Mouse (Mus musculus) neural tube, embryonic 12.5 days (tissue): ENCODE measurements at regions not wholly inside any gene's neighbourhood (a gene's known extent, or its start where the extent isn't known, plus 50 kb on each side); places are given as distances from the start of the nearest gene placed in this dataset.

Experiments
- ATAC-seq: fragments of 200-750 bp; cut with Nextera tagmentation; 2 replicates; pipeline ENCODE4 v1.8.0; 2017; ENCODE audit warnings: low read depth, mild to moderate bottlenecking, moderate TSS enrichment, moderate library complexity; ENCODE audit not compliant: low FRiP score
- H3K27ac ChIP-seq: fragments of 300-500 bp; sonication (generic); 2 replicates; pipeline ENCODE4 v1.5.1; 2016
- H3K27me3 ChIP-seq: fragments of 300-500 bp; sonication (generic); replicated peaks from 2 replicates; pipeline ENCODE4 v1.6.1; 2016; ENCODE audit warnings: mild to moderate bottlenecking
- H3K36me3 ChIP-seq: fragments of 300-500 bp; sonication (generic); 2 replicates; pipeline ENCODE4 v1.6.1; 2016; ENCODE audit warnings: mild to moderate bottlenecking
- H3K4me1 ChIP-seq: fragments of 300-500 bp; sonication (generic); 2 replicates; pipeline ENCODE4 v1.6.1; 2016
- H3K4me2 ChIP-seq: fragments of 300-500 bp; sonication (generic); replicated peaks from 2 replicates; pipeline ENCODE4 v1.6.1; 2016; ENCODE audit warnings: mild to moderate bottlenecking
- H3K4me3 ChIP-seq: fragments of 300-500 bp; sonication (generic); 2 replicates; pipeline ENCODE4 v1.5.1; 2016
- H3K9ac ChIP-seq: fragments of 300-500 bp; sonication (generic); 2 replicates; pipeline ENCODE4 v1.6.1; 2016; ENCODE audit warnings: mild to moderate bottlenecking
- H3K9me3 ChIP-seq: fragments of 300-500 bp; sonication (generic); 2 replicates; pipeline ENCODE4 v1.6.1; 2016; ENCODE audit warnings: mild to moderate bottlenecking
- WGBS: fragments of 180-500 bp; shearing (Covaris S2); methylation state at CpG from one replicate; pipeline ENCODE4 v1.1.7; 2016; 5-methylcytosine and 5-hydroxymethylcytosine counted together

GRCm38 (mm10) chr15:62173633-62174543 is 1251.1 kb upstream of the A1bg start:
- H3K27ac ChIP-seq: no peak overlapping the region
- no peak overlapping the region for H3K9ac ChIP-seq
- H3K4me3 ChIP-seq: no peak overlapping the region
- no peaks in the 10 kb centered on the region for H3K9me3 ChIP-seq
- ATAC-seq: no peak
- 92% methylated on average over 10 of the region's 10 CpGs for WGBS
- no peak overlapping the region for H3K4me2 ChIP-seq
- H3K4me1 ChIP-seq: no peaks in the 10 kb centered on the region
- no peaks in the 10 kb centered on the region for H3K27me3 ChIP-seq
- H3K36me3 ChIP-seq: no peaks in the 10 kb centered on the region

GRCm38 (mm10) chr15:62171632-62172031 is 1248.8 kb upstream of the A1bg start:
- 77% methylated on average over 7 of the region's 7 CpGs for WGBS
- H3K4me1 ChIP-seq: no peaks in the 10 kb centered on the region

DNA sequence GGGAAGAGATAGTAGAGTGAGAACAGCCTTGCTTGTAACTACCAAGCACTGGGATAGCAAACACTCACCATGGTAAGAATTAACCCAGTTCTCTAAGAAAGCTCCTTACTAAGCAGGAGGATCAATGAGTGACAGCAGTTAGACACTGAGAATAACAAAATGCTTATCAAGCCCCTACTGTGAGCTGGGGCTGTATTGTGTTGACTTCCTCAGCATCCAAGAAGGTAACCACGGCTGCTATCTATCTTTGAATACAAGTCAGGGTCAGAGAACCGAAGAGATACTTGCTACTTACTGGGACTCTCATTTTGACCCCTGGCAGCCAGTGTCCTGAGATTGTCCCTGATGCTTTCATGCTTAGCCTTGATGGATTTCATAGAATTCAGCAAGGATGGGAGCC is 1248.4 kb upstream of the A1bg start:
- H3K4me2 ChIP-seq: no peak overlapping the region
- 61% methylated on average over 2 of the region's 2 CpGs for WGBS
- no peaks in the 10 kb centered on the region for H3K9me3 ChIP-seq
- no peak overlapping the region for H3K4me3 ChIP-seq
- no peak overlapping the region for H3K9ac ChIP-seq
- H3K27me3 ChIP-seq: no peaks in the 10 kb centered on the region
- no peak overlapping the region for H3K27ac ChIP-seq
- no peaks in the 10 kb centered on the region for H3K4me1 ChIP-seq
- no peaks in the 10 kb centered on the region for H3K36me3 ChIP-seq
- no peak for ATAC-seq

More at GRCm38 (mm10) chr15:62171632-62172031, 1248.8 kb upstream of the A1bg start:
- H3K27me3 ChIP-seq: no peaks in the 10 kb centered on the region
- H3K9me3 ChIP-seq: no peaks in the 10 kb centered on the region
- ATAC-seq: no peak
- no peak overlapping the region for H3K4me3 ChIP-seq
- no peaks in the 10 kb centered on the region for H3K36me3 ChIP-seq
- H3K9ac ChIP-seq: no peak overlapping the region
- H3K27ac ChIP-seq: no peak overlapping the region
- no peak overlapping the region for H3K4me2 ChIP-seq

- H3K27ac ChIP-seq: no peak overlapping the region
- no peak overlapping the region for H3K4me3 ChIP-seq
- H3K27me3 ChIP-seq: no peaks in the 10 kb centered on the region
- no peak for ATAC-seq
- H3K36me3 ChIP-seq: no peaks in the 10 kb centered on the region
- H3K4me2 ChIP-seq: no peak overlapping the region
- no peaks in the 10 kb centered on the region for H3K4me1 ChIP-seq
- 96% methylated on average over 4 of the region's 4 CpGs for WGBS
- H3K9me3 ChIP-seq: no peaks in the 10 kb centered on the region
- no peak overlapping the region for H3K9ac ChIP-seq
These were observed 1247.5 kb upstream of the A1bg start for GRCm38 (mm10) chr15:62170337-62170736.

DNA sequence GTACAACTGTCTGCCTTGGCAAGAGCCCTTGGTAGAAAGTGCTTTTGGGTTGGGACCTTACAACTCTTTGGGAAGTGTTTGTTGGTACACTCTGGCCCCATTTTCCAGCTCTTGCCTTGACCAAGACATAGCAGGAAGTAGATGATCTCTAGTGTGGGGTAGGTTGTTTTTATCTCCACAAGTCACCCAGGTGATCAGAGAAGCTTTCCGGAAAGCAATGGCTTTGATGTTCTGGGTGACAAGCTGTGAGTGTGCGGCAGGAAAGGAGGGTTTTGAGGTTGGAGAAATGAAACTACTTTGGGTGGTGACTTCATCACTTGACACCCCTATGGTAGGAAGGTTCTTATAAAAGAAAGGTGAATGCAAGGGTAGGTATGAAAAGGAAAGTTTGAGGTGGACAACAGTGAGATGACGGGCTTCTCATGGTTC is 1246.8 kb upstream of the A1bg start:
- Histone ChIP-seq H3K4me1 (no peaks in the 10 kb centered on the region), H3K4me3 (no peak overlapping the region), H3K36me3 (no peaks in the 10 kb centered on the region), H3K27ac (no peak overlapping the region), H3K27me3 (no peaks in the 10 kb centered on the region), H3K9ac (no peak overlapping the region), H3K4me2 (no peak overlapping the region), H3K9me3 (no peaks in the 10 kb centered on the region)
- 95% methylated on average over 3 of the region's 3 CpGs for WGBS
- ATAC-seq: no peak

- H3K4me2 ChIP-seq: no peak overlapping the region
- WGBS: 93% methylated on average over 8 of the region's 8 CpGs
- no peaks in the 10 kb centered on the region for H3K4me1 ChIP-seq
- H3K27ac ChIP-seq: no peak overlapping the region
- H3K9ac ChIP-seq: no peak overlapping the region
- no peak for ATAC-seq
- no peak overlapping the region for H3K4me3 ChIP-seq
- H3K36me3 ChIP-seq: no peaks in the 10 kb centered on the region
- no peaks in the 10 kb centered on the region for H3K9me3 ChIP-seq
- H3K27me3 ChIP-seq: no peaks in the 10 kb centered on the region
These were observed 1246.3 kb upstream of the A1bg start for GRCm38 (mm10) chr15:62168958-62169590.

DNA sequence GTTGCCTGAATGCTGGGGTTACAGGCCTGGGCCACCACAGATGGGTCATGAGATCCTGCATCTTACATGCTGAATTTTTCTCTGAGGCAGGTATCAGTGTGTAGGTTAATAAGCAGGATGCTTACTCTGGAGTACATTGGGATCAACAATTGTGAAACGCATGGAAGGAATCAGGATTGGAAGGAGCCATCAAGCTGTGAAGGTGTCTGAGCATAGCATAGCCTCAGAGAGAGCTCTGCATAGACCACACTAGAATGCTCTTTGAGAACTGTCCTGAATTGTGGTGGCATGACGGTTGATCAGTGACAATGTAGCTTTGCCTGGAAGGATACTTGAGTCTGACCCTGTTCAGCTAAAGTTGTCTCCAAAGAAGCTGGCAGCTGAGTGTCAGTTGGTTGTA is 1245.7 kb upstream of the A1bg start:
- no peaks in the 10 kb centered on the region for H3K27me3 ChIP-seq
- no peaks in the 10 kb centered on the region for H3K4me1 ChIP-seq
- ATAC-seq: no peak
- H3K27ac ChIP-seq: no peak overlapping the region
- H3K4me2 ChIP-seq: no peak overlapping the region
- no peak overlapping the region for H3K9ac ChIP-seq
- H3K4me3 ChIP-seq: no peak overlapping the region
- H3K36me3 ChIP-seq: no peaks in the 10 kb centered on the region
- H3K9me3 ChIP-seq: no peaks in the 10 kb centered on the region
- WGBS: 96% methylated on average over 2 of the region's 2 CpGs

DNA sequence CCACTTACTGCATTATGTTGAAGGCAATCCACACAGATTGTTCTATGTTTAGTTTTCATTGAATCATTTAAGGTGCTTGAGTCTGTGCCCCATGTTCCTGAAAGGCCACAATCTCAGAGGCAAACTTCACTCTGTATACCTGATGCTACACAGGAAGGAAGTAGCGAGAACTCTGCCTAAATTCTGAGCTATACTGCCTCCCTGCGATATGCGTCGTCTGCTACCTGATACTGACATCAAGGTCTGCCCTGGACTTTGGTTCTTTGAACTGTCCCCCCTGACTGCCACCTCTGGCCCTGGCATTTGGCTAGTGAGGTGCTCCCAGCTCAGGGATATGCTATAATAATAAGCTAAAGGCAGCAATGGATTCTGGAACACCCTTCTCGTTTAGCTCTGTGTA is 1244.0 kb upstream of the A1bg start:
- Histone ChIP-seq H3K9ac (no peak overlapping the region), H3K4me2 (no peak overlapping the region), H3K9me3 (no peaks in the 10 kb centered on the region), H3K36me3 (no peaks in the 10 kb centered on the region), H3K4me1 (no peaks in the 10 kb centered on the region), H3K4me3 (no peak overlapping the region), H3K27ac (no peak overlapping the region), H3K27me3 (no peaks in the 10 kb centered on the region)
- 96% methylated on average over 5 of the region's 5 CpGs for WGBS
- ATAC-seq: no peak

GRCm38 (mm10) chr15:62165826-62166500 is 1243.2 kb upstream of the A1bg start:
- Histone ChIP-seq H3K9me3 (no peaks in the 10 kb centered on the region), H3K4me2 (no peak overlapping the region), H3K36me3 (no peaks in the 10 kb centered on the region), H3K27me3 (no peaks in the 10 kb centered on the region), H3K4me3 (no peak overlapping the region), H3K4me1 (no peaks in the 10 kb centered on the region), H3K27ac (no peak overlapping the region), H3K9ac (no peak overlapping the region)
- 94% methylated on average over 10 of the region's 10 CpGs for WGBS
- ATAC-seq: no peak

DNA sequence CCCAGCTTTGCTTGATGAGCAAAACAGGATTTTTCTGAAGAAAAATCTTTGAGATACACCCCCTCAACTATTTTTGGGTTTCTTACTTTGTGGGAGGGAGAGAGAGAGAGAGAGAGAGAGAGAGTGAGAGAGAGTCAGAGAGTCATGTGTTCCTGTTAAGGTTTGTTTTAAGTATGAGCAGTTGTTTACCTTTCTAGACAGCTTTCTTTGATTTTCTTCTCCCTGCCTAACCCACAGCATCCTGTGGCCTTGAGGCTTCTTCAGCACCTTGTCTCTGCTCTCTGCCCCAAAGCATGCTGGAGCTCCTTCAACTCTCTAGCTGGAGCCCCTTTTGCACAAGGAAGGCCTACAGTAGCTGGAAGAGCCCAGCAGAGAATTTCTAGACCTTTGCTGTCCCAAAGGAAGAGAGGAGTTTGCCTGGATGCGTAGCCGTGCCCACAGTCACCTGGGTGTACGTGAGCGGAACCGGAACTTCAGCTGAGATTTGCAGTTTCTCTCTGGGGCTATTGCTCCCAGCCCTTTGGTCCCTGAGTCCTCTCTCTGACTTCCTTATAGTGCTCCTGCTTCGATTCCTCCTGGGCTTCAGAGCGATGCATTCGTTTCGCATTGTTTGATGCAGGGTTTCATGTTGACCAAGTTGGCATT is 1242.1 kb upstream of the A1bg start:
- 95% methylated on average over 9 of the region's 9 CpGs for WGBS
- Histone ChIP-seq H3K27me3 (no peaks in the 10 kb centered on the region), H3K4me2 (no peak overlapping the region), H3K9me3 (no peaks in the 10 kb centered on the region), H3K4me3 (no peak overlapping the region), H3K27ac (no peak overlapping the region), H3K4me1 (no peaks in the 10 kb centered on the region), H3K9ac (no peak overlapping the region), H3K36me3 (no peaks in the 10 kb centered on the region)
- no peak for ATAC-seq

- Histone ChIP-seq H3K9ac (no peak overlapping the region), H3K9me3 (no peaks in the 10 kb centered on the region), H3K27ac (no peak overlapping the region), H3K4me1 (no peaks in the 10 kb centered on the region), H3K4me2 (no peak overlapping the region), H3K4me3 (no peak overlapping the region), H3K36me3 (no peaks in the 10 kb centered on the region), H3K27me3 (no peaks in the 10 kb centered on the region)
- ATAC-seq: no peak
- 83% methylated on average over 5 of the region's 5 CpGs for WGBS
These were observed 1240.4 kb upstream of the A1bg start for GRCm38 (mm10) chr15:62163203-62163602.

- no peak overlapping the region for H3K4me2 ChIP-seq
- no peak overlapping the region for H3K27ac ChIP-seq
- no peaks in the 10 kb centered on the region for H3K27me3 ChIP-seq
- no peak overlapping the region for H3K9ac ChIP-seq
- no peaks in the 10 kb centered on the region for H3K4me1 ChIP-seq
- no peak for ATAC-seq
- H3K9me3 ChIP-seq: no peaks in the 10 kb centered on the region
- 85% methylated on average over 4 of the region's 4 CpGs for WGBS
- no peaks in the 10 kb centered on the region for H3K36me3 ChIP-seq
- H3K4me3 ChIP-seq: no peak overlapping the region
These were observed 1239.9 kb upstream of the A1bg start for GRCm38 (mm10) chr15:62162648-62163194.
